Mouse (Mus musculus) lung, postnatal 4 days (tissue): ENCODE measurements around the gene Fkbp10.

Experiments used
- DNase-seq, 2 experiments: peaks; one replicate each; pipeline ENCODE4 v3.0.0; 2021

The Fkbp10 gene

DNA sequence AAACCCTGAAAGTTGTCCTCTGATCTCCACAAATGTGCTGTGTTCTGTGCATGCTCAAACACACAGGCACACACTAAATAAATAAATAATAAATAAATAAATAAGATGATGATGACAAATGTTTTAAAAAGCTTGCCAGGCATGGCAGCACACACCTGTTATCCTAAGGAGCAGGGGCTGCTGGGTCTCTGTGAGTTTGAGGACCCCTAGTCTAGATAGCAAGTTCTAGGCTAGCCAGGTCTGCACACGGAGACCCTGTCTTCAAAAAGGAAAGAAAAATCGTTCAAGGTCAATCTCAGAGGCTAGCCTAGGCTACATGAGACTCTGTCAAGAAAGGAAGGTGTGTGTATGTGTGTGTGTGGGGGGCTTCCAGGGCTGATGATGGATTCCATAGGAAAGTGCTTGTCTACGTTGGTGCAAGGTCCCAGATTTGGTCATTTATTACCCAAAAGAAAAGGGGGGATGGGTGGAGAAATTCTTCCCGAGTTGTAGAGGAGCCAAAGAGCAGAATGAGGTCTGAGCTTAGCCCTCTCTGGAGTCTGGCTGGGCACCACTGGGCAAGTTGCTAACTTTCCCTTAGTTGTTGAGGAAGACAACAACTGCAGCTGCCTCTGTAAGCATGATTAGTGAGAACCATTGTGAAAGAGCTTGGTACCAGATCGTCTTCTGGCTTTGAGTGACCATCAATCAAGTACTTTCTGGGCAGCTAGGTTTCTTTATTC lies 21.0 kb upstream of the Fkbp10 start:
- no peak for DNase-seq

- peak; percentile 80 to 87 for DNase-seq
Measured at GRCm38 (mm10) chr11:100395200-100395599, 20.3 kb upstream of the Fkbp10 start.

DNA sequence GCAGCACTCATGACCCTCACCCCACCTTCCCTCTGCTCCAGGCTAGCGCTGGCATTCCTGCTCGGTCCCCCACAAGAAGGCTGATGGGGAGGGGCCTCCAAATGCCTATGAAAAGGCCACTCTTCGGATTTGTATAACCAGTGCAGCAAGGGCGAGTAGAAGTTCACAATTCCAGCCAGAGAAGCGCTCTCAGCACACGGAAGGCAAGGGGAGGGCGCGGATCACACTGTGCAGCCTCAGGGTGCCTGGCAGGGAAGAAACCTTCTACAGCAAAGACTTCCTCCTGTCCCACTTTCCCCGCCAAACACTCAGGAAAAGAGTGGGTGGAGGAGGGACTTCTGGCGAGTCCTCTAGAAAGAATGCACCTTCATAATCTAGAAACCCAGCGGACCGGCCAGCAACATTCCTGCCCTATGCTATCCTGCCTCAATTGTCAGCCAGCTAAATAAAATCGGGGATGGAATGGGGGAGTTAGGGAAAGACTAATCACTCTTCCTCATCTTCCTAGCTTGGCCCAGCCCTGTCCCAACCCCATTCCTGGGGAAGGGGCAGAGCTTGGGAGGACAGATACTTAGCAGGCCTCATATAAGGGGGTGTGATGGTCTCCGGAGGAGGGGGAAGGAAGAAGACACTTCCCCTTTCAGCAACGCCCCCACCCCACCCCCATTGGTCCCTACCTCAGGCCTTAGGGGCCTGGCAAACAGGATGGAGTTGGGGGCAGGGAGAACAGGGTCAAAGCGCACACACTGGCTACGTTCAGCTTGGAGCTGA lies 19.5 kb upstream of the Fkbp10 start:
- peak; percentile 63 to 72 for DNase-seq

- peak; percentile 49 to 64 for DNase-seq
Measured at GRCm38 (mm10) chr11:100396886-100397599, 18.5 kb upstream of the Fkbp10 start.

GRCm38 (mm10) chr11:100397600-100398389 lies 17.7 kb upstream of the Fkbp10 start, which contains the start of gene Jup:
Jup (minus strand) TSS chr11:100397763.
- DNase-seq: peak; percentile 100

- DNase-seq: no peak
Measured at GRCm38 (mm10) chr11:100398517-100398916, 17.0 kb upstream of the Fkbp10 start.

- DNase-seq: peak; percentile 53 to 57
Measured at GRCm38 (mm10) chr11:100399320-100399719, 16.2 kb upstream of the Fkbp10 start.

GRCm38 (mm10) chr11:100399727-100400538 lies 15.6 kb upstream of the Fkbp10 start:
- DNase-seq: no peak

DNA sequence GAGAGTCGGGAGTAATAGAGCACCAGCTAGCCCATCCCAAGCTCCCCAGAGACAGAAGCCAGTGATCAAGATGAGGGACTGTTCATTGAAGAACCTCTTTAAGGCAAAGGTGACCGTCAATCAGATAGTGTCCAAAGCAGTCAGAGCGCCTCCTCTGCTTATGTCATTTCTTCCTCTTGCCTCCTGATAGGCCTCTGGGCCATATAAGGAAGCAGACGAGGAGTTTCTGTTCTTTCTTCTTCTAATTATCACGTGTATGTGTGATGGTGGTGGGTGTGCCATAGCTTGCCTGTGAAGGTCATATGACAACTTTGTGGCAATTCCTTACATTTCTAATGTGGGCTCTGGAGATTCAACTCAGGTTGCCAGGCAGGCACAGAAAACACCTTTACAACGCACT lies 14.7 kb upstream of the Fkbp10 start:
- DNase-seq: no peak

DNA sequence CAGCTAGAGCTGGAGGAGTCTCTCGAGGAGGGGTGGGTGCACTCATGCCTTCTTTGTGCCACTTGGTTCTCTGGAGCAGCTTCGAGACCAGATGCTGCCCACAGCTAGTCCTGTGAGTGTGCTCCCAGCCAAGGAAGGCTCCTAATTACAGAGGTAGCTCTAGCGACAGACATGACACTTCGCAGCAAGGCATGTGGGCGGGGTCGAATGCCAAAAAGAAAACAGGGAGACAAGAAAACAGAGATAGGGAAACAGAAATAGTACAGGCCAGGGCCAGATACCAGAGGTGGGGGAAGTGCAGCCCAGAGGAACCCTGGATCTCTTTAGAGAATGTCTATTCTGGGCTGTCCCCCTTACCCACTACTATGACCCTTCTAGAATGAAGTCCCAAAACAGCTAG lies 13.3 kb upstream of the Fkbp10 start:
- DNase-seq: no peak

DNA sequence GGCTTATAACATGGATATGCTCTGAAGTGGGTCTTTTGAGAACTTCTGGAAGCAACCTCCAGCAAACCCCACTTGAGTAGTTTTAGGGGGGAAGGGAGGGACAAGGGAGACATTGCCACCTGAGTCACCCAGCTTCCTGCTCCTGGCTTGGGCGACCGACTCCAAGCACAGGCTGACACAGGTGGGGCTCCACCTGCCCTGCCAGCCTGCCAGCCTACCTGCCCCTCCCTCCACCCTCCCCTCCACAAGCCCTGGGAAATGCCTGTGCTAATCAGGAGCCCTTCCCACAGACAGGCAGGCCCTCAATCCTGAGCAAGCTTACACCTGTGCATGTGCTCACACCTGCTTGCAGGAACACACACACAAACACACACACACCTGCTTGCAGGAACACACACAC lies 12.8 kb upstream of the Fkbp10 start:
- DNase-seq: peak; percentile 60 to 83

DNA sequence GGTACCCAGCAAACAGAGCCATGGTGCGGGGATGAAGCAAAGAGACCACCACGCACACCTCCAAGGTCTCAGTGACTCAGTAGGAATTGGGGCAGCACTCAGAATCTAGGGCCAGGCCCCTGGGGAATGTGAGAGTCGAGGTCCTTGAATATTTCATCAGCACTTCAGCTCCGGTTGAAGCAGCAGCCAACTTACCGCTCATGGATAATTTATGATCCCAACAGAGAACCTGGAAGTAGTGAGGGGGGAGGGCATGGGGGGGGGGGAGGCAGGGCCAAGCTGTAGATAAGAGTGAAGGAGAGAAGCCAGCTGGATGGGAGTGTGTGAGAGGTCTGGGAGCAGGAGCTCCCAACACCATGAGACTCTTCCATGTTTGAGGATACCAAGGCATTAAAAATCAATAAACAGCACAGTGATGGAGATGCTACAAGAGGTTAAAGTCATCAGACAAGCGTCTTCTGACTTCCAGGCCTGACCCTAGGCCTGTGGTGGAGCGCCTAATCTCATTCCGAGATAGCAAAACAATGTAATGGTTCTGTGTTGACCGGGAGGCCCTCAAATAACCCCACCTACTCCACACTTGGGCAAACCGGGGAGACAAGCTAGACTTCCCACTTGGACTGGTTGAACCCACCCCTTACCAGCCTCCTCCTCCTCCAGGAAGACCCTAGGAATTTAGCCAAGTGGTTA lies 11.9 kb upstream of the Fkbp10 start:
- peak in 1 of 2 experiments; percentile 57 for DNase-seq

GRCm38 (mm10) chr11:100404456-100405074 lies 10.9 kb upstream of the Fkbp10 start:
- no peak for DNase-seq

DNA sequence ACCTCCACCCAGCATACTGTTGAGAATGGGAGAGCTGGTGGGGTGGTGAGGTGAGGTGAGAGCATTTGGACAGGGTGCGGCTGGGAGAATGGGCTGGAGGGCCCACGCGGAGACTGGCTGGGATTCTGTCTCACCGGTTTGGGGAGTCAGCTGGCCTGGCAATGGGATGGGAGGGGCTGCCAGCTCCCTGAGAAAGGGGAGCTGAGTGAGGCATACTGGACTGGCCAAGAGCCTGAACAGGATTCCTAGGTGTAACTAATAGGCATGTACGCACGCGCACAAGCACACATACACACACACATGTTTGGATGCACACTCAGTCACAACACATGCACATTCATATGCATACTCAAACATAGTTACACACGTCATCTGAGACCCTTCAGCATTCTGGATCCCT lies 9.2 kb upstream of the Fkbp10 start:
- peak; percentile 31 to 63 for DNase-seq

DNA sequence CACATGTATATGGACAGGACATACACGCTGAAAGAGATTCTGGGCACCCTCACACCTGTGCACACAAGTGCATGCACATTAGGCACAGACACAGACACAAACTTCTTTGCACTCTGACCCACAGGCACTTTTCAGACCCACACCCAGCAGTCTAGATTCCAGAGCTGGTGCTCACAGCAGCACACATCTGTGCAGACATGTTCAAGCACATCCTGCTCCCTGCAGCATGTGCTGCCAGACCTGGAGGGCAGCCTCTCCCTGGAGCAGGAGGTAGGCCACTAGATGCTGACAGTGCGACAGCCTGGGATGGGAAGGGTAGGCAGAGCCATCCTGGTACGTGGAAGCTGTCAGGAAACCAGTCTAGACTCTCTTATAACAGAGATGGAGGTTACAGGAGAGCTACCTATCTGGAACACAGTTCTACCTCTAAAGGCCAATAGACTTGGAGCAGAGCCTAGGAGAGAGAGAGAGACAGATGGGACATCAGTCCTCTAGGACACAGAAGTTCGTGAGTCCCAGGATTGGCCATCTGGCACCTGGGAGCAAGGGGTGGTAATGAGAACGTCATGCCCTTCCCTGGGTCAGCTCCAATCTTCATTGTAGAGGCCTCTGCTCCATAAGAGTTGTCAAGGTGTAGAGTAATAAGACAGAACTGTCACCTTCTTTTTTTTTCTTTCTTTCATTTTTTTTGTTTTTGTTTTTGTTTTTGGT lies 8.3 kb upstream of the Fkbp10 start:
- no peak for DNase-seq

DNA sequence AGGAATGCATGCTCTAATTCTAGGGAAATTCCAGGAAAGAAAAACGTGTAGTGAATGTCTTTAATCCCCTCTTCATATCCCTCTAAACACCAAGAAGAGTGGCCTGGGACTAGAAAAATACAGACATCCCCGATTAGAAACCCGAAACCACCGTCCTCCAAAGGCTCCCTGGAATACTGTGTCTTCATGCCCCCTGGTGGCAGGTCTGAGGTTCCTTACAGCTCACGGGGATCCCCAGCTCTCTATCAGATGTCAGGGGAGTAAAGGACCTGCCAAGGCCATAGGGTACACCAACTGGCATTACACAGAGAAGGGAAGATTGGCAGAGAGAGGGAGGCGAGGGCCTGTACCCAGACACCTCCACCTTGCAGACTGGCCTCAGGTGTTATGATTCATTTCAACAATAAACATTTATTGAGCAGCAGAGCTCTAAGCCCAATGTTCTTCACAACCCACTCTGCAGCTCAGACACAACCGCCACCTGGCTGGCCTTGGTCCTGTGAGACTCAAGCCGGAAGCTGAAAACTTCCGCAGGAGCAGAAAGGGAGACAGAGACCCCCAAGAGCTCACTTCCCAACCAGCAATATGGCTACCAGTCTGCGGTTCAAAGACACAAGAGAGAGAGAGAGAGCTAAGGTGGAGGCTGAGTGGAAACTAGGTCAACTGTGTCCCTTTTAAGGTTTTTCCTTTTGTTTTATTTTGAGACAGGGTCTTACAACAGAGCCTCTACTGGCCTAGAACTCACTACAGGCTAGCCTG lies 7.2 kb upstream of the Fkbp10 start:
- DNase-seq: peak; percentile 74 to 85

DNA sequence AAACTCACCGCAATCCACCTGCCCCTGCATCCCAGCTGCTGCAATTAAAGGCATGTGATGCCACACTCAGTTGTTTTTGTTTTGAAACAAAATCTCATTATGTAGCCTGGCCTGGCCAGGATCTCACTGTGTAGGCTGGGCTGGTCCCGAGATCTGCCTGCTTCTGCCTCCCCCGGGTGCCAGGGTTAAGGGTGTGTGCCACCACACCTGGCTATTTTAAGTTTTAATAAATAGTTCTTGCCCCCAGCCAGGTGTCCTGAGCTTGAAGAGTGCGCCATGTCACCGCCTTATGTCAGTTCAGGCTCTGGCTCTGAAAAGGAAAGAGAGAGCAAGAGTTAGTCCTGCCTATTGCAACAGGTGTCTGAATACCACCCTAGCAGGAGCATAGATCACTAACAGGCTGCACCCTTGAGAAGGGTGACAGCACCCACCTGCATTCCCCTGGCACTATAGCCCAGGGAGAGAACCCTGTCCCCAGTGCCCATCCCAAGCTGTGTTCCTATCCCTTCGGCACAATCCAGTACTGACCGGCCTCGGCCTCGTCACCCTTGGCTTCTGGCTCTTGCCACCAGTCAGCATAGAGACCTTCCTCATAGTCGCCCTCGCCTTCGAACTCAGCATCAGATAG lies 6.5 kb upstream of the Fkbp10 start:
- no peak for DNase-seq

- DNase-seq: no peak
Measured at GRCm38 (mm10) chr11:100409686-100410085, 5.8 kb upstream of the Fkbp10 start.

- no peak for DNase-seq
Measured at GRCm38 (mm10) chr11:100411736-100412135, 3.8 kb upstream of the Fkbp10 start.
